Mouse (Mus musculus): Measurements from ENCODE around the gene Sertad4. TPM values are rescaled to one million over a fixed set of nuclear protein-coding genes. Genes with fewer than 3 reads are reported as not detected.

The Sertad4 gene
- total RNA-seq (2022), result 1 to 10 TPM in 3 of 4 experiments, under 1 TPM in 1; 0.78 to 1.9 (median 1.4) TPM

DNA sequence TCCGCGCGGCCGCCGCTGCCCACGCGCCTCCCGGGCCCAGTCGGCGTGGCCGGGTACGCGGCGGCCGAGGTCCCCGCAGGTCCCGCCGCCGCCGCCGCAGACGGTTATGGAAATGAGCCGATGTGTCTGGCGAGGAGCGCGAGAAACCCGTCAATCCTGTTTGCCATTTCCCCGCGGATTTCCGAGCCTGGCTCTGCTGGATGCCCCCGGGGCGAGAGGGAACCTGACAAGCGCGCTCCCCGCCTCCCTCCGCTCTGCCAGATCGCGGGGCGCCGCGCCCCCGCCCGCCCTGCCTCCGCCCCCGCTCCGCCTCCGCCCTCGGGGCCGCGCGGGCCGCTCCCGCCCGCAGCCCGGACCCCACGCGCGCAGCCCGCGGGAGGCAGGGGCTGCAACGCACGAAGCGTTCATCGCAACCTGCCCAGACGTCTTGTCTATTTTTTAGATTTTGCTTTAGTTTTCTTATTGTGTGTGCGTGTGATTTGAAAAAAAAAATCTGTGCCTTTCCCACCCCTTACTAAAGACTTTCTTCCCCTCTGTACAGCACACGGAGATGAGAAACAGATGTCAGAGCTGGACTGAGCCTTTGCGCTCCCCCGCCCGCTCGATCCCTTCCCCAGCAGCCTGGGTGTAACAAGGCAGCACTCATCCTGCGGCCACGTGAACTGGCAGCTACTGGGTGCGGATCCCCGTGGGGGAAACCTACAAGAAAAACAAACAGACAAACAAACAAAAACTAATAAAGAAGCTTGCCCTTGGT is at the start of gene Sertad4:
Sertad4 (minus strand) TSS at position 283 of the 757 bp plus-strand sequence.
- peak; percentile 29 to 57 for DNase-seq (ENCODE audit: low spot score in 2 of 2)

DNA sequence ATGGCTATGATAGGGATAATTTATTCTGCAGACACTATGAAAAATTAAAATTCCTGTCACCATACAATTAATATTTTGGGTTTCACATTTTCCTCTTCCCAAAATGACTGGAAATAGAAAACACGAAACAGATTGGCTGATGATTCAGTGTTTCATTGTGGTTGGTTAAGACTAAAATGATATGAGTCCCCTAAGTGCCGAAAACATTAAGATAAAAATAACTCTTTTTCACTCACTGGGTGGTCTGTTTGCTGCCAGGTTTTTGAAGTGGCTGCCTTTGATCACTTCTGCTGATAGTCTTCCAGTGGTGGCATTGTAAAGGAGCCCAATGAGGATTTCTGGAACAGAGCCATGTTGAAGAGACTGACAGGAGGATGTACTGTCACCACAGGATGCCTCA is 46.0 kb upstream of the Sertad4 start:
- DNase-seq (ENCODE audit: low spot score in 2 of 2), result no peak

DNA sequence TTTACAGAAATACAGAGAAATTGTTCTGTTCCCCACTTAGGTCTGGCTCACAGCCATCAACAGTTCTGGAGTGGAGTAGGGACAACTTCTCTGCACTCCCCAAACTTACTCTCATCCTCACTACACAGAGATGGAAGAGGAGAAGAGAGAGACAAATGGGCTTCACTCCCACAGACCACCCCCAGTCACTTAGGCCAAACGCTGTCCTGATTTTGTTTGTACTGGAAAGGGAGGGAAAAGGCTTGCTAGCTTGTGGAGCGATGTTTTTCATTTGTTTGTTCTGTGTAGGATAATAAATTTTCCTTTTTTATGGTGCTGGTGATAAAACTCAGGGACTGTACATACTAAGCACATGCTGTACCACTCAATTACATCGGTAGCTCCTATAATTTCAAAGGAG is 45.4 kb upstream of the Sertad4 start:
- DNase-seq (ENCODE audit: low spot score in 2 of 2), result no peak

DNA sequence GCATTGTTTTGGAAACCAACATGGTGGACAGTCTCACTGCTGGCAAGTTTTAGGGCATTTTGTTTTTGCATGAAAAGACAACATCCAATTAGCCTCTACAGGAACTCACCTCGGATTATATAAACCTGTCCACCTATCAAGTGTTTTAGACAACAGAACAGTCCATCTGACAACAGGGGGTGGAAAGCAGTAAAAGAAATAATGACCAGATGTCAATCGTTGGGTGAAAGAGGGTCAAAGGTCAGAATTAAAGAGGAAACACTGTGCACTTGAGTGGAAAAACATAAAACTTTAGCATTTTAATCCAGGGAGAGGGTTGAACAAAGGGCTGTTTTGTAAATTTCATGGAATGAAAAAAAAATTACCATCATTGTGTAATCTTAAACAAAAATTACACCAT is 43.2 kb upstream of the Sertad4 start:
- no peak for DNase-seq (ENCODE audit: low spot score in 2 of 2)

DNA sequence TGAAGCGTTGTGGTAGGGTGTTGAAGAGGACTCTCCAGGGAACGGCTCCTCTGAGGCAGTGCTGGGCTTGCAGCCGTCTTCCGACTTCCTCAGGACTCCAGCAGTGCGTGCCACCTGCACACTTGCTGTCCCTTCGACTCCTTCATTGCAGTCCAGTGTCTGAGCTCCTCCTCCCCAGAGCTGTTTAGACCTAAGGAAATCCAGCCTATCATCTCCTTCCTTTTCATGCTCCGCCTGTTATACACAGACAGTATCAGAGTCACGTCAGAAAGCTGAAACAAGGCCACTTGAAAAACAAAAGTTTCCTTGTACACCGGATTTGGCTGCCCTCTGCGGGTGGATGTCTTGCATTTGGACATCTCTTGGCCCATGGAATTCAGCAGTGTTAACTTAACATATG is 41.7 kb upstream of the Sertad4 start:
- DNase-seq (ENCODE audit: low spot score in 2 of 2), result no peak

DNA sequence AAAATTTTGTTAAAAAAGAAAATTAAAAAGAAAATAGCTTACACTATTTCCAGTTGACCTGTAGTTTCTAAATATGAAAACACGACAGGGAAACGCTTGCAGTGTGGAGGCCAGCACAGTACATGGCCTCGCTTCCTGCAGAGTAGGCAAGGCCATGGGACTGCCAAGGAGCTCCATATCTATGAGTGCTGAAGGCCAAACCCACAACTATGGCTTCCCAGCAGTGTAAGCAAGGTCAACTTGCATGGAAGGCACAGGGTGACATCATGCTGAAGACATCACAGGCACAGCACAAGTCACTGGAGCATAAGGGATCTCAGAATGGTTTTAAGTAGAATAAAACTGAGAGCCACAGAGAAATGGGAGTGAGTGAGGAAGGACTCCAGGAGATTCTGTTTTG is 40.5 kb upstream of the Sertad4 start:
- no peak for DNase-seq (ENCODE audit: low spot score in 2 of 2)

DNA sequence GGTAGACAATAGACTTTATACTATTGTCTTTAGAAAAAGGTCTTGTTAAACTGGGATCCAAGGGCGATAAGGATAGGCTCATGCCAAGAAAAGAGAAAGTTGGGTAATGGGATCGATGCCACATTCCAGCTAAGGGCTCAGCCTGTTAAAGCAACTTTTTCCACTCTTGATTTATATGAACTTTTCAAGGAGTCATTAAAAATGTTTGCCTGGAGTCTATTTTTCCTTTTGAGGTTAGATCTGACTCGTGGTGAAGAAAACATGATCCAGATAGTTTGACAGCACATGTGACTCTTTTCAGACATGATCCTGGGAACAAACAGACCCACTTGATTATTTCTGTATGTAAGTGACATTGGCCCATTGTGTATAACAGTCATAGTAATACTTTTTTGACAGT is 35.2 kb upstream of the Sertad4 start:
- no peak for DNase-seq (ENCODE audit: low spot score in 2 of 2)

DNA sequence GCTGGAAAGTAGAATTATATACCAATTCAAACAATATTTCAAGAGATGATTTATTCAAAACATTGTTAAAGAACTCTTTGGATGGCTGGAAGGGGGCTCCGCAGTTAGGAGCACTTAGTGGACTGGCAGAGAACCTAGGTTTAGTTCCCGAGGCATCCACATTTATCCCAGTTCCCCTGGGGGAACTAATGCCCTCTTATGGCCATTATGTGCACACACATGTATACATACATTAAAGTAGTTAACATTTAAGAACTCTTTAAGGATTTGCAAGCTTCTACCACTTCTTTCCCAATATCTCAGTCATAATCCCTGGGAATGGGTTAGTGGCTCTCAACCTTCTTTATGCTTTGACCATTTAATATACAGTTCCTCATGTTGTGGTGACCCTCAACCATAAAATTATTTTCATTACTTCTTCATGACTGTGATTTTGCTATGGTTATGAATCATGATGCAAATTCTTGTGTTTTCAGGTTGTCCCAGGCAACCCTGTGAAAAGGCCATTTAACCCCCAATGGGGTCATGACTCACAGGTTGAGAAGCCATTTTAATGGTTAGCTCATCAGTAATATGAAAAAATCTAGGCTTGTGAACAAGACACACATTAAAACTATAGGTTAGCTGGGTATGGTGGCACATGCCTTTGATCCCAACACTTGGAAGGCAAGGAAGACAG is 27.2 kb upstream of the Sertad4 start:
- no peak for DNase-seq (ENCODE audit: low spot score in 2 of 2)

DNA sequence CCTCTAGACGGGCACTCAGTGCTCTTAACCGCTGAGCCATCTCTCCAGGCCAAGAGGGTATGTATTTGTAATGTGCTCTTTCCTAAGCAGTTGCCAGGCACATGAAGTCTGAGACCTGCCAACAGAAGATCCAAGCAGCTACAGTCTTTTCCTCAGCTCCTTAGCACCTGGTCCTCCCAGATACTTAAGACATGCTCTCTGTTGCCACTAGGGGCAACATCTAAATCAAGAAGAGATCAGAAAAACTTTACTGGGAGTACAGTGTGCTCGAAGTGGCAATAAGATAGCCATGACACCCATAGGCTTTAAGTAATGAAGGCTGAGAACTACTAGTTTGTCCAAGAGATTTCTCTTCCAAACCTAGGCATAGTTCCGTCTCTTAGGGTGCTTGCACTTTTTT is 24.6 kb upstream of the Sertad4 start:
- DNase-seq (ENCODE audit: low spot score in 2 of 2), result no peak

DNA sequence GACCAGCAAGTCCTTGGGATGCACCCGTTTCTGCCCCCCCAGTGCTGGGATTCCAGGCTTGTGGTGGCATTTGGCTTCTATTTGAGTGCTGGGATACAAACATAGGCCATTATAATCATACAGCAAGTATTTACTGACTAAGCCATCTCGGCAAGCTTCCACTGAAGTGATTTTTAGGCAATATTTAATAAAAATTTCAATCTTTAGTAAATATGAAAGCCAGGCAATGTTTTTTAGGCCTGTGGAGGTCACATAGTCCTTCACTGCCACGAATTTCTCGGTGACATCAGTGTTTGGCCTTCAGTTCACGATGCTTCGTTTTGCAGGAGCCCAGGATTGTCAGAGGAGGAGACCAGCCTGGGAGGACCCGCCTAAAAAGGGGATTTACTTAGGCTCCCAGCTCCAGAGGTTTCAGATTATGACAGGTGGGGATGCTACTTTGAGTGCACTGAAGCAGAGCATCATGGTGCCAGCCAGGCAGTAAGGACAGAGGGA is 23.6 kb upstream of the Sertad4 start:
- DNase-seq (ENCODE audit: low spot score in 2 of 2), result no peak

DNA sequence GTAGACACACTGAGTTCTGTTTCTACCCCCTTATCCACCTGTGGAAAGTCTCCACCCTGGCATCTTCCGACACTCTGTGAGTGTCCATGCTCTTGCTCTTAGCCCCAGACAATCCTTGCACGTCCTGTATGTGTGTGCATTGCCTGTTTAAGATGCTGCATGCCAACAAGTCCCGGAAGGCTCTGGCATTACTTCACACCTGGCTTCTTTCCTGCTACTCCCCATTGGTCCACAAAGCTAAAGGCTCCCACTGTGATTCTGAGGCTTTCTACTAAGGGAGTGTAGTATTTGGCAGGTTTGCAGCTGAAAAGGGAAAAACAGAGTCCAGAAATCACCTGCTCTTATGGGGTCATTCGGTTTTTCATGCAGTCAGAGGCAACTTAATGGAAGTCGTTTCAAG is 17.3 kb upstream of the Sertad4 start:
- no peak for DNase-seq (ENCODE audit: low spot score in 2 of 2)

DNA sequence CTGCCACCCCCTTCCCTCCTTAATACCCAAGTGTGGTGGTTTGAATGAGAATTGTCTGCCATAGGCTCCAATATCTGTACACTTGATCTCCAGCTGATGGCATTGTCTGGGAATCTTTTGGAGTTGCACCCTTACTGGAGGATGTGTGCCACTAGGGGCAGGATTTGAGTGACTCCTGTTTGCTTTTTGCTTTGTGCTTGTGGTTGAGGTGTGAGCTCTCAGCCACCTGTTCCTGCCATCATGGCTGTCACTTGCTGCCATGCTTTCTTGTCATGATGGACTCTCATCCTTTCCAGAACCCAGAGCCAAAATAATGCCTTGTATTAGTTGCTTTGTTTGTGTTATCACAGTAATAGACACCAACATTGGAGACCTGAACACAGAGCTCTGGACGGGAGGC is 14.2 kb upstream of the Sertad4 start:
- no peak for DNase-seq (ENCODE audit: low spot score in 2 of 2)

DNA sequence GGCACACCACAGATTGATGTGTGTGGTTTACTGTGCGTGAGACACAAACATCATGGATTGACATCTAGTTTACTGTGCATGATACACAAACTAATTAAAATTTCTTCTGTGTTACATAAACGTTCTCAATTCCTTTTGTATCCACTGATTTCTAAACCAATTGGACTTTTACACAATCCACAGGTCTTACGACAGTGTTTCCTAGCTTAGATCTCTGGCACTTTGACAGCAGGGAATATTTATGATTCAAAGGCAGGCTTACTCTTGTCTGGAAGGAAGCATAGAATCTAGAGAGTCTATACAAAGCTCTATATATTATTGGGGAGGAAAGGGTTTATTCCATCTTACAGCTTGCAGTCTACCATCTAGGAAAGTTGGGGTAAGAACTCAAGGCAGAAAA is 8.9 kb upstream of the Sertad4 start:
- DNase-seq (ENCODE audit: low spot score in 2 of 2), result no peak

DNA sequence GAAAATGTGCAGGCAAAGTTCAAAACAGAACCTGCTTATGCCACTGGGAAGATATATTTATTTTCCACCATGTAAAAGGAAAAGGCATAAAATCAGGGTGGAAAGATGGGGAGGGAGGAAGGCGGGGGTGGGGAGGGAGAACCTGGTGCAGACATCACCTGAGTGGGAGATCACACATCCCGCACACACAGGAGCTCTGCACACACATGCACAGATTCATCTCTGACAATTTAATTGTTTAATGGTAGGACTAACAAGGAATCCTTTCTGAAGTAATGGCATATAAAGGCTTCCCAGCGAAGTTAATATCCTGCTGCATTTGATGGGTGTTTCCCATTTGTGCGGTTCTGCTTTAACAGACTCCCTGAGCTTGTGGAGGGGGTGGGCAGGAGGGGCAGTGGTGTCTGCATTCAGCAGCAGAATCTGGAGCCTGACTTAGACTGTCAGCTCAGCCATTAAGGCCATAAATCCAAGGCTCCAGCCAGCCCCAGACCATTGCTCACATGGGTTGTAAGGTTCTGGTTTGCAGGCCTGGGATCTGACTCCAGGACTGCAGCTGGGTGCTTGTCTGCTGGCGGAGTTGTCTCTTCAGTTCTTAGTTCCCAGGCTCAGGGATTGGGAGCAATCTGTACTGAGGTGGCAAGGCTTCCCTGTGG is 5.9 kb upstream of the Sertad4 start:
- no peak for DNase-seq (ENCODE audit: low spot score in 2 of 2)

DNA sequence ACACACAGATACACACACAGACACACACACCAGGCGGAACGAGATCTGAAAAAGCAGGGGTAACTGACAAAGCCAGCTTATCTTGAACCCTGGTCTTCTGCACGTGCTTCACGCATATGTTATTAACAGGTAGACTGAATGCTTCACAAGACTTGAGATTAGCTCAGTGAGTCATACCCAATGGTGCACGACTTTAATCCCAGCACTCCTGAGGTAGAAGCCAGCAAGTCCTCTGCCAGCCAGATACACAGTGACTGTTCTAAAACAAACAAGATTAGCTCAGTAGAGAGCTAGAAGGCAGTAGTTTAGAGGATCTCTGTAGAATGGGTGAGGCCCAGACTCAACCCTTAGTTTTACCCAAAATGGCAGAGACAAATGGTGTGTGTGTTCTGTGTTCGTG is 4.7 kb upstream of the Sertad4 start:
- DNase-seq (ENCODE audit: low spot score in 2 of 2), result no peak

DNA sequence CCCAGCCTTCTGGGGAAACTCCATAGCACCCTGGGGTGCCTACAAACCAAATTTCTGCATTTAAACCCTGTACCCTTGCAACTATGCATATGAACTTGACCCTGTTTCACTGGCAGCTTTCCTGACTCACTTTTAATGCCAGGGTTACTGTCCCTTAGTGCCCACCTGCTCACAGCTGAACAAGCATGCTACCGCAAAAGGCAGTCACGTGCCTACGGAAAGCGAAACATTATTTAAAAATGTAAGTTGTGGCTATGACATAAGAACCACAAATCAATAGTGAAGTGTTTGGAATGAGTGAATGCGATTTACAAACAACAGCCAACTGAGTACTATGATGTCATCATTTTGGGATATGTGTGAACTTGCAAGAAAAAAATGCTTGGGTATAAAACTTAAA is 2.0 kb upstream of the Sertad4 start:
- no peak for DNase-seq (ENCODE audit: low spot score in 2 of 2)

DNA sequence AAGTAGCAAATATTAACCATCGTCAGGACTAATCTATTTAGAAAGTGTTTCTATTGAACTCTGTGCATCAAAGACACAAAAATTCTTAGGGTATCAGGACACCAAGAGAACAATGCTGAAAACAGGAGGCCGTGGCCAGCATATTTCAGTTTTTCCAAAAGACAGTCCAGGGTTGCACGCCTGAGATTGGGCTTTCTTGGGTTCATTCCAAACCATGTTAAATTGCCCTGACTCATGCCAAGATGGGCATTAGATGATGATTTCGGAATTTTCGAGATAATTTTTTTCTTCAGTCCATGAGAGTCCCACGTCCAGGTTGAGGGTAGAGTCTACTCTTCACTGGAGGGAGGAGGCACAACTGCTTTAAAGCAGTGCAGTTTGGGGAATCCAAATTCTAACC is 1.4 kb upstream of the Sertad4 start:
- DNase-seq (ENCODE audit: low spot score in 2 of 2), result no peak

DNA sequence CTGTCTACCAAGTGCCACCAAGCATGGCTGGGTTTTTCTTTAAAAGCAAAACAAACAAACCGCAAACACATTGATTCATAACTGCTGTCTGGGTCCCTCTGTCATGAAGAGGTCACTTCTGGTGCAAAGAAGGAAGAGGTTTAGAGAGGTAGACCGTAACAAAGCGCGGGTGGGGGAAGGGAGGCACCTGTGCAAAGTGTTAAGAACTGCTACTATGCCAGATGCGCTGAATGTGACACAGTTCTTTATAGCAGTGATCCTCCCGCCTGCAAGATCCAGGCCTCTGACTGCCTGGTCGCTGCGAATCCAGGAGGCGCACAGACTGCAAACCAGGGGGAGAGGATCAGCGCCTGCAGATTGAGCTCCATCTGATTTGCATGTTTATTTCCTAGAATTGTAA is 855 bp upstream of the Sertad4 start:
- DNase-seq (ENCODE audit: low spot score in 2 of 2), result no peak

DNA sequence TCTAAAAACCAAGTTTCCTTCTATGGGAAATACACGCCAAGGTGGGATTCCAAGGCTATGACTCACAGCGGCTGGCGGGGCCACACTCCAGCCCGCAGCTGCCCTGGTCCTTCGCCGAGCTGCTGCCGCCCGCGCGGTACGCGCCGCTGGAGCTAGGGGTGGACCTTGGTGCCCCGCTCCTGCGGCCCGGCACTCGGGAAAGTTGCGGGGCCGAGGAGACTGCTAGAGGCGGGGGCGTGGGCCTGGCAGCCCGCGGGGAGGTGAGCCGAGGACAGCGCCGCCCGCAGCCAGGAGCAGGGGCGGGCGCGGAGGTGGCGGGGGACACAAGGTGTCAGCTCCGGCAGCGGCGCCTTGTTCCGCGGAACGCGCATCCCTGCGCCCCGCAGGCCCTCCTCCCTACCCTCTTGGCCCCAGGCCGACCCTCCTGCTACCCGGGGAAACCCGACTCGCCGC is 711 bp downstream of the Sertad4 start:
- DNase-seq (ENCODE audit: low spot score in 2 of 2), result peak; percentile 23 to 47

DNA sequence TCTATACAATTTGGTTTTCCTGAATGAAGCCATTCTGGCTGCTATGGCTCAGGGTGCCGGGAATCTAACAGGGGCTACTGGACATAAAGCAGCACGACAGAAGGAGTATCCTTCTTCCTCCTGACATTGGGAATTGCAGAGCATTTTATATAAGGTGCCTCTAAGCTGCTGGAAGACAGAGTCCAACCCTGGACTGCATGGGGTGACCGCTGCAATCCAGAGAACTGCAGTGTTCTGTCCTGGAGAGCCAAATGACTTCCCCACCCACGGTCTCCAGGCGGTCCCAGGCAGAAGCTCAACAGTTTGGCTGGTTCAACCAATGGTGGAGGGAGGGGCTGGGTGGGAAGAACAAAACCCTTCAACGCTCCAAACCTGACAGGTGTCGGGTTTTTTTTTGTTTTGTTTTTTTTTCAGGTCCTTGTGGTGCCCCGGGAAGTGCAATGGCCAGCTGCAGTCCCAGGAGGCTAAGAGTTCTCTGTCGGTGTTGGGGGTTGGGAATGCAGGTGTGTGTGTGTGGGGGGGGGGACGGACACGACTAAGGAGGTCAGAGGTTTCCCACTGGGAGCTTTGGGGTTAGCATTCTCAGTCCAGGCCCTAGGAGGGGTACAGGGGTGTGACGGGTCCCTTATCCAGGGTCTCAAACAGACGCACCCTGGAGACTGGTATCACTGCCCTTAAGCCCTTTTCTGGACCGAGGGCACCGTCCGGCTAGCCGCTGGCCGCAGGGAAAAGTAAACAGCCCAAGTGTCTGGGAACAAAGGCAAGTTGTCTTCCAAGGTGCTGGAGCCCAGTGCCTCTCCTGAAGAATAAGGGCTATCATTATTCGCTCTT is 1.4 kb downstream of the Sertad4 start:
- no peak for DNase-seq (ENCODE audit: low spot score in 2 of 2)

DNA sequence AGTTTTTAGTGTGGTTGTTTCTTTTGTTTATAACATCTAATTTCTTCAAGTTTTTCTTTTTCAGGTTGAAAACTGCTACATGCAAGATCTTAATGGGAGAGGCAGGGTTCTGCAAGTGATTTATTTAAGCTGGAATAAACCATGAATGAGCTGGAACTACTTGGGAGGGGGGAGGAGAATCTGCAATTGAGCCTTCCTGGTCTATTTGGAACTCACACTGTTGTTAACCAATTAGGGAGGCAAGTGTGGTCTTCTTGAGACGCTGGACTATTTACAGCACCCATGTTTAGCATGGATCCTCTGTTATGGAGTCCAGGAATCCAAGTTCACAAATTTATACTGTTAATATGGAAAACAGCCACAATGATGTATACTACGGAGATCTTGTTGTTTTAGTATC is 2.1 kb downstream of the Sertad4 start:
- no peak for DNase-seq (ENCODE audit: low spot score in 2 of 2)

DNA sequence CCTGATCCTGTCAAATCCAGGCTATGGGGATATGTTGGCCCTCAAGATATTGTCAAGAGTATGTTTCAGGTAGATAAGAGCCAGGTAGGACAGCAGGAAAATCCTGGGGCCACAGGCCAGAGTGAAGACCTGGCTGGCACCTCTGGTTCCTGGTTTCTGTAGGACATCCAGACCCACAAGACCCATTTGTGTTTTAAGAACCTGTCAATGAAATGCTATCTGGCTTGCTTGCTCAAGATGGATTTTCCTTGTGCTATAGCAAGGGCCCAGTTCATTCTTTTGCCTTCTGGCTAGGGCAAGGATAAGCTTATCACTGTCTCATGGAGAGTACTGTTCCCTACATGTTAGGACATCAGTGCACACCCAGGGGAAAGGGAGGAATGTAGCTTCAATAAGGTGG is 3.5 kb downstream of the Sertad4 start:
- no peak for DNase-seq (ENCODE audit: low spot score in 2 of 2)

Data from gastrocnemius, adult 8-10 months (tissue).